Comparison of ENCODE assay signal across 8 mouse cellular contexts in genomic region chr10:127526048-127526447, GRCm38 (mm10). TPM values are rescaled to one million over a fixed set of nuclear protein-coding genes. Genes with fewer than 3 reads are reported as not detected.
DNase-seq lines count a peak whose midpoint lies in the region; ATAC-seq and TF ChIP-seq lines count a peak whose summit lies in the region.

No protein-coding gene starts in this region.

- H3K4me3 ChIP-seq in lung, postnatal 0 days (ENCODE audit: low read depth, low read length), result peak overlapping the region; percentile 25; the same call in 1 of the 2 replicates
- peak overlapping the region; percentile 21 for H3K4me3 ChIP-seq in hindbrain, embryonic 11.5 days (ENCODE audit: low read depth, low read length)
- peak overlapping the region; percentile 22 for H3K4me3 ChIP-seq in midbrain, embryonic 12.5 days

- 1% methylated on average over 26 of the region's 26 CpGs for WGBS in lung, postnatal 0 days
- WGBS in hindbrain, embryonic 11.5 days, result 2% methylated on average over 26 of the region's 26 CpGs
- WGBS in midbrain, embryonic 12.5 days, result 1% methylated on average over 26 of the region's 26 CpGs

- H3K27me3 ChIP-seq in lung, postnatal 0 days (replicated peaks; ENCODE audit: insufficient read depth, low read length), result peaks cover 64% of the 10 kb centered on the region
- H3K27me3 ChIP-seq in hindbrain, embryonic 11.5 days (ENCODE audit: control insufficient read depth, insufficient read depth, low read length), result peaks cover 72% of the 10 kb centered on the region
- peaks cover 84% of the 10 kb centered on the region for H3K27me3 ChIP-seq in midbrain, embryonic 12.5 days

- TF ChIP-seq EP300 in lung, postnatal 0 days (IDR thresholded peaks at IDR 0.05), result no peak

- TF ChIP-seq CTCF in lung, postnatal 0 days (IDR thresholded peaks at IDR 0.05), result no peak

- ATAC-seq in lung, postnatal 0 days, result no peak
- no peak for ATAC-seq in hindbrain, embryonic 11.5 days (ENCODE audit: low FRiP score)
- ATAC-seq in midbrain, embryonic 12.5 days (ENCODE audit: low FRiP score, low read depth), result no peak

- no peaks in the 10 kb centered on the region for H3K9me3 ChIP-seq in lung, postnatal 0 days (ENCODE audit: low read length)
- no peaks in the 10 kb centered on the region for H3K9me3 ChIP-seq in hindbrain, embryonic 11.5 days (ENCODE audit: control insufficient read depth, low read length)
- H3K9me3 ChIP-seq in midbrain, embryonic 12.5 days, result no peaks in the 10 kb centered on the region

- no peaks in the 10 kb centered on the region for H3K36me3 ChIP-seq in lung, postnatal 0 days (ENCODE audit: insufficient read depth, low read length)
- H3K36me3 ChIP-seq in hindbrain, embryonic 11.5 days (ENCODE audit: control insufficient read depth, insufficient read depth, low read length), result no peaks in the 10 kb centered on the region
- no peaks in the 10 kb centered on the region for H3K36me3 ChIP-seq in midbrain, embryonic 12.5 days

- H3K4me1 ChIP-seq in lung, postnatal 0 days (ENCODE audit: insufficient read depth, low read depth, low read length), result peaks cover 14% of the 10 kb centered on the region; the same call in 1 of the 2 replicates
- H3K4me1 ChIP-seq in hindbrain, embryonic 11.5 days (replicated peaks; ENCODE audit: control insufficient read depth, insufficient read depth, low read length), result peaks cover 26% of the 10 kb centered on the region
- H3K4me1 ChIP-seq in midbrain, embryonic 12.5 days, result peaks cover 77% of the 10 kb centered on the region

- no peak overlapping the region for H3K27ac ChIP-seq in lung, postnatal 0 days (ENCODE audit: low read length)
- H3K27ac ChIP-seq in hindbrain, embryonic 11.5 days (ENCODE audit: low read depth, low read length), result peak overlapping the region; percentile 36; the same call in 1 of the 2 replicates
- H3K27ac ChIP-seq in midbrain, embryonic 12.5 days (replicated peaks), result no peak overlapping the region

- H3K9ac ChIP-seq in lung, postnatal 0 days (replicated peaks; ENCODE audit: low read depth), result no peak overlapping the region
- H3K9ac ChIP-seq in hindbrain, embryonic 11.5 days (ENCODE audit: low read depth, low read length), result peak overlapping the region; percentile 37
- H3K9ac ChIP-seq in midbrain, embryonic 12.5 days (replicated peaks), result no peak overlapping the region

- no peak for DNase-seq in lung, postnatal 0 days (ENCODE audit: low spot score)
- no peak for DNase-seq in lung, postnatal 10 days
- DNase-seq in hindbrain, embryonic 11.5 days (ENCODE audit: low spot score), result peak; percentile 38
- peak; percentile 77 for DNase-seq in thymus, postnatal 4 days
- DNase-seq in adrenal gland, postnatal 36 days, result no peak
- no peak for DNase-seq in layer of hippocampus, postnatal 36 days
- DNase-seq in cerebellum, adult 11 months, result no peak

- peak overlapping the region; percentile 53 for H3K4me2 ChIP-seq in lung, postnatal 0 days (replicated peaks; ENCODE audit: low read depth, low read length)
- peak overlapping the region; percentile 35 for H3K4me2 ChIP-seq in hindbrain, embryonic 11.5 days (replicated peaks; ENCODE audit: low read depth, low read length)
- peak overlapping the region; percentile 69 for H3K4me2 ChIP-seq in midbrain, embryonic 12.5 days (replicated peaks)

RNA-seq across cellular contexts. Expression of gene Shmt2, which starts 3.8 kb away (rescaled TPM):
- 27.1 and 31.0 TPM in 2 replicates for polyA plus RNA-seq in lung, postnatal 0 days (2015; fragmentation: Nextera tagmentation; extraction: Ambion mirVana)
- polyA plus RNA-seq in hindbrain, embryonic 11.5 days (2014; fragmentation: Nextera tagmentation; extraction: Ambion mirVana), result 70.3 and 70.4 TPM in 2 replicates
- polyA plus RNA-seq in midbrain, embryonic 12.5 days (2016; fragmentation: Nextera tagmentation; extraction: Ambion mirVana), result 75.1 and 77.8 TPM in 2 replicates
- total RNA-seq in adrenal gland, postnatal 36 days (2021), result 10 to 100 TPM; 46.8 to 47.1 TPM
- 10 to 100 TPM; 27.4 to 29.9 TPM for total RNA-seq in layer of hippocampus, postnatal 36 days (2021)

RNA-seq across cellular contexts. Expression of gene Nxph4, which starts 8.3 kb away (rescaled TPM):
- 0.44 and 0.60 TPM in 2 replicates for polyA plus RNA-seq in lung, postnatal 0 days (2015; fragmentation: Nextera tagmentation; extraction: Ambion mirVana)
- 54.5 and 59.8 TPM in 2 replicates for polyA plus RNA-seq in hindbrain, embryonic 11.5 days (2014; fragmentation: Nextera tagmentation; extraction: Ambion mirVana)
- polyA plus RNA-seq in midbrain, embryonic 12.5 days (2016; fragmentation: Nextera tagmentation; extraction: Ambion mirVana), result 55.9 and 58.2 TPM in 2 replicates
- total RNA-seq in adrenal gland, postnatal 36 days (2021), result 1 to 10 TPM; 5.0 to 6.3 TPM
- 1 to 10 TPM; 1.3 to 1.7 TPM for total RNA-seq in layer of hippocampus, postnatal 36 days (2021)

RNA-seq across cellular contexts. Expression of gene Ndufa4l2, which starts 11.3 kb away (rescaled TPM):
- polyA plus RNA-seq in lung, postnatal 0 days (2015; fragmentation: Nextera tagmentation; extraction: Ambion mirVana), result 132 and 149 TPM in 2 replicates
- polyA plus RNA-seq in hindbrain, embryonic 11.5 days (2014; fragmentation: Nextera tagmentation; extraction: Ambion mirVana), result 6.5 and 7.0 TPM in 2 replicates
- polyA plus RNA-seq in midbrain, embryonic 12.5 days (2016; fragmentation: Nextera tagmentation; extraction: Ambion mirVana), result 7.0 and 7.6 TPM in 2 replicates
- total RNA-seq in adrenal gland, postnatal 36 days (2021), result 10 to 100 TPM; 29.7 to 45.6 TPM
- 1 to 10 TPM; 3.5 to 4.8 TPM for total RNA-seq in layer of hippocampus, postnatal 36 days (2021)

RNA-seq across cellular contexts. Expression of gene Stac3, which starts 24.6 kb away (rescaled TPM):
- 0.23 and 0.53 TPM in 2 replicates for polyA plus RNA-seq in lung, postnatal 0 days (2015; fragmentation: Nextera tagmentation; extraction: Ambion mirVana)
- 0.36 and 0.43 TPM in 2 replicates for polyA plus RNA-seq in hindbrain, embryonic 11.5 days (2014; fragmentation: Nextera tagmentation; extraction: Ambion mirVana)
- 0.89 and 1.6 TPM in 2 replicates for polyA plus RNA-seq in midbrain, embryonic 12.5 days (2016; fragmentation: Nextera tagmentation; extraction: Ambion mirVana)
- total RNA-seq in adrenal gland, postnatal 36 days (2021), result 1 to 10 TPM; 2.2 to 3.4 TPM
- 1 to 10 TPM; 3.0 to 3.7 TPM for total RNA-seq in layer of hippocampus, postnatal 36 days (2021)

Comparison
In these comparisons a context has a peak if more than half of its experiments do, and no peak if none do; other contexts are left out.
1. DNase-seq: peak in hindbrain, embryonic 11.5 days (single experiment) and thymus, postnatal 4 days (single experiment); none in lung, postnatal 0 days (single experiment), lung, postnatal 10 days (single experiment), adrenal gland, postnatal 36 days (0 of 2), layer of hippocampus, postnatal 36 days (0 of 2) and cerebellum, adult 11 months (single experiment).
2. RNA of gene Nxph4, which starts 8.3 kb away (polyA plus RNA-seq): 54.5 to 59.8 TPM in hindbrain, embryonic 11.5 days and 55.9 to 58.2 TPM in midbrain, embryonic 12.5 days; 0.44 to 0.60 TPM in lung, postnatal 0 days; every median in the first group is over 10 times any median in the second.
3. RNA of gene Ndufa4l2, which starts 11.3 kb away (polyA plus RNA-seq): 132 to 149 TPM in lung, postnatal 0 days; 7.0 to 7.6 TPM in midbrain, embryonic 12.5 days and 6.5 to 7.0 TPM in hindbrain, embryonic 11.5 days; every median in the first group is over 10 times any median in the second.
4. Peak in every context shown above with its lines, with median percentiles within 50 percentile points of each other: H3K4me2 ChIP-seq and H3K4me3 ChIP-seq.